Mouse (Mus musculus) naive thymus-derived CD4-positive, alpha-beta T cell, adult 5 months (primary cell): ENCODE measurements around the gene Hfe. TPM values are rescaled to one million over a fixed set of nuclear protein-coding genes. Genes with fewer than 3 reads are reported as not detected.

ENCODE experiments used
- polyA plus RNA-seq: library from polyadenylated mRNA; unstranded; fragments of 100-300 nt; shearing (Covaris generic); gene quantifications from one replicate; pipeline ENCODE4 v1.2.1, GENCODE M21; 2017

Hfe gene
- polyA plus RNA-seq, result not detected

GRCm38 (mm10) chr13:23710374-23711089, at the start of gene Hfe:
TSS of gene Hfe (minus strand) at chr13:23710854.

GRCm38 (mm10) chr13:23756790-23757189, 46.1 kb upstream of the Hfe start, which contains the start of gene Hist1h4b:
TSS of gene Hist1h4b (plus strand) at chr13:23757013.

GRCm38 (mm10) chr13:23752067-23752741, 41.5 kb upstream of the Hfe start, which contains the start of gene Hist1h3b:
TSS of gene Hist1h3b (plus strand) at chr13:23752267.

GRCm38 (mm10) chr13:23750839-23751477, 40.3 kb upstream of the Hfe start, which contains the start of gene Hist1h2ab:
TSS of gene Hist1h2ab (plus strand) at chr13:23751126.

GRCm38 (mm10) chr13:23746201-23747080, 35.8 kb upstream of the Hfe start, which contains the start of gene Hist1h2bb:
TSS of gene Hist1h2bb (plus strand) at chr13:23746734.

GRCm38 (mm10) chr13:23745381-23746161, 34.9 kb upstream of the Hfe start, which contains the start of gene Hist1h3c:
TSS of gene Hist1h3c (minus strand) at chr13:23745602.

GRCm38 (mm10) chr13:23738677-23739068, 28.0 kb upstream of the Hfe start, which contains the start of gene Hist1h1c:
TSS of gene Hist1h1c (plus strand) at chr13:23738808.

GRCm38 (mm10) chr13:23698300-23698693, 12.4 kb downstream of the Hfe start, which contains the start of gene Hist1h4c:
TSS of gene Hist1h4c (minus strand) at chr13:23698454.

GRCm38 (mm10) chr13:23695514-23695913, 15.1 kb downstream of the Hfe start, which contains the start of gene Hist1h1t:
TSS of gene Hist1h1t (plus strand) at chr13:23695814.

GRCm38 (mm10) chr13:23683755-23684281, 26.8 kb downstream of the Hfe start, which contains the start of the genes Hist1h2ac and Hist1h2bc:
TSS of gene Hist1h2ac (minus strand) at chr13:23683948.
TSS of gene Hist1h2bc (plus strand) at chr13:23684199.

Other genes starting within 250 kb of the Hfe start
- gene Btn1a1, start 245.0 kb downstream of the Hfe start, polyA plus RNA-seq, result not detected
- gene Btn2a2, start 222.0 kb downstream of the Hfe start, polyA plus RNA-seq, result not detected
- 6.2 TPM for gene Hist1h4h, start 179.8 kb downstream of the Hfe start, polyA plus RNA-seq
- gene Hist1h2af, start 176.9 kb downstream of the Hfe start, polyA plus RNA-seq, result not detected
- gene Hist1h3g, start 175.4 kb downstream of the Hfe start, polyA plus RNA-seq, result not detected
- gene Hist1h2bh, start 167.5 kb downstream of the Hfe start, polyA plus RNA-seq, result 0.42 TPM
- 1.5 TPM for gene Hist1h3f, start 166.8 kb downstream of the Hfe start, polyA plus RNA-seq
- gene Hist1h4f, start 159.2 kb downstream of the Hfe start, polyA plus RNA-seq, result not detected
- gene Hist1h1d, start 157.6 kb downstream of the Hfe start, polyA plus RNA-seq, result 0.37 TPM
- 5.2 TPM for gene Hist1h3e, start 148.5 kb downstream of the Hfe start, polyA plus RNA-seq
- gene Hist1h2ae, start 139.6 kb downstream of the Hfe start, polyA plus RNA-seq, result 1.9 TPM
- gene Hist1h2bg, start 139.5 kb downstream of the Hfe start, polyA plus RNA-seq, result 1.2 TPM
- not detected for gene Hist1h2bf, start 136.7 kb downstream of the Hfe start, polyA plus RNA-seq
- gene Hist1h2ad, start 136.5 kb downstream of the Hfe start, polyA plus RNA-seq, result not detected
- 0.40 TPM for gene Hist1h3d, start 135.1 kb downstream of the Hfe start, polyA plus RNA-seq
- 19.6 TPM for gene Hist1h4d, start 129.3 kb downstream of the Hfe start, polyA plus RNA-seq
- gene Hist1h2be, start 89.7 kb downstream of the Hfe start, polyA plus RNA-seq, result 1.4 TPM
- gene Hist1h1e, start 88.3 kb downstream of the Hfe start, polyA plus RNA-seq, result 7.9 TPM
- 2.4 TPM for gene Hist1h2ac, start 26.9 kb downstream of the Hfe start, polyA plus RNA-seq
- gene Hist1h2bc, start 26.7 kb downstream of the Hfe start, polyA plus RNA-seq, result 9.8 TPM
- not detected for gene Hist1h1t, start 15.0 kb downstream of the Hfe start, polyA plus RNA-seq
- gene Hist1h4c, start 12.4 kb downstream of the Hfe start, polyA plus RNA-seq, result 9.2 TPM
- gene Hist1h1c, start 28.0 kb upstream of the Hfe start, polyA plus RNA-seq, result 41.7 TPM
- gene Hist1h3c, start 34.7 kb upstream of the Hfe start, polyA plus RNA-seq, result not detected
- not detected for gene Hist1h2bb, start 35.9 kb upstream of the Hfe start, polyA plus RNA-seq
- gene Hist1h2ab, start 40.3 kb upstream of the Hfe start, polyA plus RNA-seq, result 1.9 TPM
- not detected for gene Hist1h3b, start 41.4 kb upstream of the Hfe start, polyA plus RNA-seq
- gene Hist1h4b, start 46.2 kb upstream of the Hfe start, polyA plus RNA-seq, result 7.2 TPM
- 1.1 TPM for gene Hist1h4a, start 50.4 kb upstream of the Hfe start, polyA plus RNA-seq
- gene Hist1h3a, start 51.5 kb upstream of the Hfe start, polyA plus RNA-seq, result 5.4 TPM
- not detected for gene Hist1h1a, start 52.8 kb upstream of the Hfe start, polyA plus RNA-seq
- gene Trim38, start 59.1 kb upstream of the Hfe start, polyA plus RNA-seq, result not detected
- not detected for gene Slc17a2, start 96.1 kb upstream of the Hfe start, polyA plus RNA-seq
- not detected for gene Slc17a3, start 128.6 kb upstream of the Hfe start, polyA plus RNA-seq
- gene Slc17a1, start 156.9 kb upstream of the Hfe start, polyA plus RNA-seq, result not detected
- not detected for gene Slc17a4, start 204.2 kb upstream of the Hfe start, polyA plus RNA-seq
- gene Hist1h2ba, start 223.3 kb upstream of the Hfe start, polyA plus RNA-seq, result not detected
- gene Hist1h2aa, start 223.6 kb upstream of the Hfe start, polyA plus RNA-seq, result not detected